Mouse (Mus musculus): ENCODE measurements at regions not wholly inside any gene's neighbourhood (a gene's known extent, or its start where the extent isn't known, plus 50 kb on each side); places are given as distances from the start of the nearest gene placed in this dataset.

DNA sequence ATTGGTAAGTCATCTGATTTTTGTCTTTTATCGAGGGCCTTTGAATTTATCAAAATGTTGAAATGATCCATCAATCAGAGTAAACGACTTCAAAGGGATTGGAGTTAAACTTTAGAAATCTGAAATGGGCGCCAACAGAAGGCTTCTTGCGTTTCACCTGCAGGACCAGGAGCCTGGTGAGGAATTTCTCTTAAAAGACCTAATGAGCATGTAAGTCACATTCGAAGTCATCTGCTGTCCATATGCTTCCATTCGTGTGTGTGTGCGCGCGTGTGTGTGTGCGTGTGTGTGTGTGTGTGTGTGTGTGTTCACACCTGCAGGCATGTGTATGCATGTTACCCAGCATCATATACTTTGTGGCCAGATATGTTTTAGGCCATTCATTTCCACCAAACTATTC, 155.7 kb downstream of the Setd4 start:
- TF ChIP-seq POLR2A (IDR thresholded peaks at IDR 0.05; ENCODE audit: low read depth, low read length): no peak
- no peak for TF ChIP-seq CTCF (conservative IDR thresholded peaks at IDR 0.05; ENCODE audit: insufficient read depth, insufficient read length, low read depth, low read length)

Data from kidney, adult 2 months (tissue).